Mouse (Mus musculus): ENCODE results near the gene Gprasp1.
"Not testable (repeated sequence)": the region's sequence is repeated elsewhere in the genome, so short reads cannot be mapped to it uniquely, and the experiment has no call there.

The Gprasp1 gene

GRCm38 (mm10) chrX:135742304-135743055 is at the start of gene Gprasp1, which contains the start of gene Armcx5:
Gprasp1 (plus strand) TSS chrX:135742733.
Armcx5 (plus strand) TSS chrX:135742733.
- peak; percentile 70 for DNase-seq (ENCODE audit: low spot score)

GRCm38 (mm10) chrX:135693633-135694032 is 48.9 kb upstream of the Gprasp1 start, which contains the start of gene Tcp11x2:
Tcp11x2 (minus strand) TSS chrX:135693790.
- DNase-seq (ENCODE audit: low spot score) = no peak

GRCm38 (mm10) chrX:135703111-135703510 is 39.4 kb upstream of the Gprasp1 start:
- no peak for DNase-seq (ENCODE audit: low spot score)

- no peak for DNase-seq (ENCODE audit: low spot score)
Measured at GRCm38 (mm10) chrX:135704349-135704748, 38.2 kb upstream of the Gprasp1 start.

- DNase-seq (ENCODE audit: low spot score) = no peak
Measured at GRCm38 (mm10) chrX:135712845-135713244, 29.7 kb upstream of the Gprasp1 start.

GRCm38 (mm10) chrX:135725161-135725560 is 17.4 kb upstream of the Gprasp1 start, which contains the start of gene Tmsb15a:
Tmsb15a (minus strand) TSS chrX:135725261.
- DNase-seq (ENCODE audit: low spot score) = no peak

- DNase-seq (ENCODE audit: low spot score) = no peak
Measured at GRCm38 (mm10) chrX:135738730-135739520, 3.6 kb upstream of the Gprasp1 start.

GRCm38 (mm10) chrX:135743056-135743355 is 473 bp downstream of the Gprasp1 start:
- no peak for DNase-seq (ENCODE audit: low spot score)

- not testable (repeated sequence) for DNase-seq (ENCODE audit: low spot score)
Measured at GRCm38 (mm10) chrX:135745376-135745775, 2.8 kb downstream of the Gprasp1 start.

GRCm38 (mm10) chrX:135752832-135753231 is 10.3 kb downstream of the Gprasp1 start:
- peak; percentile 58 for DNase-seq (ENCODE audit: low spot score)

GRCm38 (mm10) chrX:135761707-135762106 is 19.2 kb downstream of the Gprasp1 start:
- peak; percentile 5 for DNase-seq (ENCODE audit: low spot score)

GRCm38 (mm10) chrX:135768043-135768548 is 25.6 kb downstream of the Gprasp1 start:
- DNase-seq (ENCODE audit: low spot score) = no peak

GRCm38 (mm10) chrX:135768565-135768964 is 26.0 kb downstream of the Gprasp1 start:
- no peak for DNase-seq (ENCODE audit: low spot score)

GRCm38 (mm10) chrX:135791536-135791935 is 49.0 kb downstream of the Gprasp1 start:
- DNase-seq (ENCODE audit: low spot score) = no peak

GRCm38 (mm10) chrX:135792326-135792725 is 49.8 kb downstream of the Gprasp1 start:
- DNase-seq (ENCODE audit: low spot score) = no peak

GRCm38 (mm10) chrX:135795591-135796304 is 53.2 kb downstream of the Gprasp1 start:
- DNase-seq (ENCODE audit: low spot score) = not testable (repeated sequence)

GRCm38 (mm10) chrX:135796305-135797211 is 54.0 kb downstream of the Gprasp1 start:
- not testable (repeated sequence) for DNase-seq (ENCODE audit: low spot score)

GRCm38 (mm10) chrX:135797212-135797644 is 54.7 kb downstream of the Gprasp1 start, which contains the start of gene Bhlhb9:
Bhlhb9 (plus strand) TSS chrX:135797594.
- DNase-seq (ENCODE audit: low spot score) = not testable (repeated sequence)

GRCm38 (mm10) chrX:135804149-135804548 is 61.6 kb downstream of the Gprasp1 start:
- no peak for DNase-seq (ENCODE audit: low spot score)

- peak; percentile 34 for DNase-seq (ENCODE audit: low spot score)
Measured at GRCm38 (mm10) chrX:135805780-135806179, 63.2 kb downstream of the Gprasp1 start.

GRCm38 (mm10) chrX:135835896-135836295 is 93.4 kb downstream of the Gprasp1 start:
- not testable (repeated sequence) for DNase-seq (ENCODE audit: low spot score)

Measured in urinary bladder, postnatal 25 days (tissue).